Mouse (Mus musculus): ENCODE data around the gene Tenm4.

DNA sequence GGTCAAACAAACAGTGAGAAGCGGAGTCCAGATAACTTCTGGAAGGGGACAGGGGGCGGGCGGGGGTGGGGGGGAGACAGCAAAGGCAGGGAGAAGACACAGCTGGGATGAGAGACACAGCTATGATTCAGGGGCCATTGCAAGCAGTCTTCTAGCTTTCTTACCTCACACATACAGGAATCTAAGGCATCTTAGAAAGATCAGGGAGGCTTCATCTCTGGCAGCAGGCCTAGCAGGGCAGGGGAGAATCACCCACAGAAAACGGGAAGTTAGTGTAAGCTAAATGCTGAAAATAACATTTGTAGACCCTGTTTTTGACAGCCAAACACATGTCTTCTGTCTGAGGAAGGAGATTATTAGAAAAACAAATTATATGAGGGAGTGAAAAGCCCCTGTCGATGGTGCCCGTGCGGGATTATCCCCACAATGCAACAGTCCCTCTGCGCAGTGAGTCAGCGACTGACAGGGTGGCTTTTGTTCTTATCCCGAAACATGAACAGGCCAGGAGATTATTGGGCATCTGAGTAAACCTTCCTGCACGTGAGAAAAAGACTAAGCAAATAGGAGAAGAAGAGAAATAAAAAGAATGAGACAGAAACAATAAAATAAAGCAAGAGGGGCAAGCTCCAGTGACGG lies 584.5 kb downstream of the Tenm4 start:
- no peak for TF ChIP-seq CTCF (IDR thresholded peaks at IDR 0.05; ENCODE audit: low read depth)
- TF ChIP-seq EP300 (IDR thresholded peaks at IDR 0.05; ENCODE audit: low read depth) = no peak

Data from heart, postnatal 0 days (tissue).